Mouse (Mus musculus) liver, embryonic 14.5 days (tissue): Measurements from ENCODE around the gene Ngb. TPM values are rescaled to one million over a fixed set of nuclear protein-coding genes. Genes with fewer than 3 reads are reported as not detected.
A peak's percentile ranks its signal among the peaks of the same experiment; 100 is the strongest.

Source experiments
- ATAC-seq: fragments of 200-750 bp; cut with Nextera tagmentation; 2 replicates; pipeline ENCODE4 v1.8.0; 2017; ENCODE audit warnings: moderate number of reproducible peaks, mild to moderate bottlenecking, moderate library complexity; ENCODE audit not compliant: insufficient read depth
- DNase-seq, 3 experiments: peaks; one replicate each; pipeline ENCODE4 v3.0.0-alpha.2; 2012 to 2013; ENCODE audit warnings: low read depth in 3 of 3, low spot score in 3 of 3
- H3K27ac ChIP-seq: fragments of 300-500 bp; sonication (generic); 2 replicates; pipeline ENCODE4 v1.5.1; 2014; ENCODE audit warnings: moderate library complexity, mild to moderate bottlenecking, control low read depth, inconsistent platforms
- H3K27me3 ChIP-seq: fragments of 300-500 bp; sonication (generic); 2 replicates; pipeline ENCODE4 v1.6.1; 2014; ENCODE audit warnings: mild to moderate bottlenecking, low read length, moderate library complexity; ENCODE audit not compliant: control insufficient read depth, insufficient read depth
- H3K36me3 ChIP-seq: fragments of 300-500 bp; sonication (generic); replicated peaks from 2 replicates; pipeline ENCODE4 v1.6.1; 2014; ENCODE audit warnings: low read depth; ENCODE audit not compliant: control insufficient read depth, insufficient read depth
- H3K4me1 ChIP-seq, 2 experiments: fragments of 200-500 bp in 1 of 2; fragments of 300-500 bp in 1 of 2; sonication (generic) in 1 of 2; replicated peaks; 2 replicates each; pipeline ENCODE4 v1.6.1; 2012 to 2014; ENCODE audit warnings: antibody characterized with exemption in 1 of 2, inconsistent platforms in 1 of 2, low read length in 1 of 2; ENCODE audit not compliant: control insufficient read depth in 2 of 2, insufficient read depth in 2 of 2
- H3K4me2 ChIP-seq: fragments of 300-500 bp; sonication (generic); 2 replicates; pipeline ENCODE4 v1.6.1; 2014; ENCODE audit warnings: low read depth, mild to moderate bottlenecking, control low read depth, moderate library complexity
- H3K4me3 ChIP-seq, 2 experiments: fragments of 200-500 bp in 1 of 2; fragments of 300-500 bp in 1 of 2; sonication (generic) in 1 of 2; 2 replicates each; pipeline ENCODE4 v1.5.1; 2012 to 2014; ENCODE audit warnings: low read depth in 2 of 2, low read length in 2 of 2, mild to moderate bottlenecking in 2 of 2, control low read depth in 1 of 2, inconsistent platforms in 1 of 2, moderate library complexity in 1 of 2; ENCODE audit not compliant: insufficient read depth in 1 of 2
- H3K9ac ChIP-seq: fragments of 300-500 bp; sonication (generic); replicated peaks from 2 replicates; pipeline ENCODE4 v1.6.1; 2014; ENCODE audit warnings: mild to moderate bottlenecking, control low read depth, moderate library complexity
- H3K9me3 ChIP-seq: fragments of 300-500 bp; sonication (generic); 2 replicates; pipeline ENCODE4 v1.6.1; 2016; ENCODE audit warnings: low read length, mixed read lengths; ENCODE audit not compliant: control insufficient read depth
- CTCF ChIP-seq: IDR thresholded peaks from 2 replicates; pipeline ENCODE4 v1.5.1; 2016; ENCODE audit warnings: antibody characterized with exemption, low read depth, control low read depth
- EP300 ChIP-seq: IDR thresholded peaks from 2 replicates; pipeline ENCODE4 v1.6.1; 2016; ENCODE audit warnings: antibody characterized with exemption, low read depth
- WGBS: fragments of 180-500 bp; shearing (Covaris S2); extraction: QIAGEN DNeasy Blood & Tissue Kit; methylation state at CpG from one replicate; pipeline ENCODE4 v1.1.7; 2014; ENCODE audit not compliant: insufficient replicate concordance; 5-methylcytosine and 5-hydroxymethylcytosine counted together
- polyA plus RNA-seq, 2 experiments: library from polyadenylated mRNA; depleted of rRNA in 1 of 2; stranded (reverse) in 1 of 2; unstranded in 1 of 2; fragments of >200 nt; fragmentation: Nextera tagmentation in 1 of 2; extraction: Ambion mirVana in 1 of 2; gene quantifications; 2 replicates each; pipeline versions ENCODE4 v1.2.1 to v1.2.3; 2012 to 2014

Ngb gene
- polyA plus RNA-seq, 2 experiments = 0.04 to 0.11 TPM

DNA sequence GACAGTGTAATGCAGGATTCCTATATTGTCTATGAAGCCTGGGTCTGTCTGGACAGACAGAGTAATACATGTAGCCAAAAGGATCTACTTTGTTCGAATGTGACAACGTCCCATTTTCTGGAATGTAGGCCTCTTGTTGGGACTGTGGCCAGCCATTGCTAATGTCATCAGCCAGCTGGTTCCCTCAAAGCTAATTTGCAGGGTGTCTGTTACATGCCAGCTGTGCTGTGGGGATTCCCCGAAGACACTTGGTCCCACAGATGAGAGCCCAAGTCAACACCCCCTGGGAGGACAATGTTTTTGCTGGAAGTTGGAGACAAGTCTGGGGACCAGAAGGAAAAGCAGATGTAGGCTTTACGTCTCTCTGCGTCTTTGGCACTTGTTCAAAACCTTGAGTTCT, 35.9 kb downstream of the Ngb start:
- no peak for TF ChIP-seq CTCF
- no peak for TF ChIP-seq EP300
- 65% methylated on average over 5 of the region's 5 CpGs for WGBS
- no peak overlapping the region for H3K4me3 ChIP-seq
- no peak for DNase-seq
- no peak overlapping the region for H3K4me2 ChIP-seq
- no peaks in the 10 kb centered on the region for H3K36me3 ChIP-seq
- H3K27ac ChIP-seq = no peak overlapping the region
- no peaks in the 10 kb centered on the region for H3K9me3 ChIP-seq
- no peak for ATAC-seq
- no peaks in the 10 kb centered on the region for H3K4me1 ChIP-seq
- H3K9ac ChIP-seq = no peak overlapping the region
- H3K27me3 ChIP-seq = no peaks in the 10 kb centered on the region

DNA sequence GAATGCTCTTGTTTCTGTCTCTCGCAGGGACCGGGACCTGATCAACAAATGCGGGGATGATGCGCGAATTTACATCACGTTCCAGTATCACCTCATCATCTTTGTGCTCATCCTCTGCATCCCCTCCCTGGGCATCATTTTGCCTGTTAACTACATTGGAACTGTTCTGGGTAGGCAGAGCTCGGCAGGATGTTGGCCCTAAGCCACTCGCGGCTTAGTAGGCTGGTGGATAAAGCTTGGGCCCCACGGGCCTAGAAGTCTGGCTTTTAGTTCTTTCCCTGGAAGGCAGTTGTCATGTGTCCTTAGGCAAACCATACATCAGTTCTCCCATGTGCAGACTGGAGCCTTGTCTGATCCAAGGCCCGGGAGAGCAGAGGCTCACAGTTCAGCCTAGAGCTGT, 36.9 kb downstream of the Ngb start:
- DNase-seq = no peak
- H3K27ac ChIP-seq = no peak overlapping the region
- H3K9me3 ChIP-seq = no peaks in the 10 kb centered on the region
- H3K4me3 ChIP-seq = no peak overlapping the region
- no peak overlapping the region for H3K9ac ChIP-seq
- no peaks in the 10 kb centered on the region for H3K36me3 ChIP-seq
- WGBS = 70% methylated on average over 11 of the region's 11 CpGs
- no peaks in the 10 kb centered on the region for H3K27me3 ChIP-seq
- TF ChIP-seq EP300 (no peak), CTCF (no peak)
- H3K4me2 ChIP-seq = no peak overlapping the region
- no peak for ATAC-seq
- H3K4me1 ChIP-seq = no peaks in the 10 kb centered on the region

- Histone ChIP-seq H3K4me1 (no peaks in the 10 kb centered on the region), H3K27me3 (no peaks in the 10 kb centered on the region), H3K9me3 (no peaks in the 10 kb centered on the region), H3K9ac (no peak overlapping the region), H3K27ac (no peak overlapping the region), H3K36me3 (no peaks in the 10 kb centered on the region), H3K4me3 (no peak overlapping the region), H3K4me2 (no peak overlapping the region)
- DNase-seq (no peak), ATAC-seq (no peak)
- 51% methylated on average over 17 of the region's 17 CpGs for WGBS
- TF ChIP-seq EP300 (no peak), CTCF (no peak)
Measured at GRCm38 (mm10) chr12:87057066-87057465, 45.3 kb downstream of the Ngb start.

- H3K36me3 ChIP-seq = no peaks in the 10 kb centered on the region
- no peak overlapping the region for H3K4me2 ChIP-seq
- TF ChIP-seq CTCF (no peak), EP300 (no peak)
- H3K4me3 ChIP-seq = no peak overlapping the region
- no peaks in the 10 kb centered on the region for H3K9me3 ChIP-seq
- no peak overlapping the region for H3K27ac ChIP-seq
- ATAC-seq = no peak
- 47% methylated on average over 7 of the region's 7 CpGs for WGBS
- H3K4me1 ChIP-seq = no peaks in the 10 kb centered on the region
- H3K27me3 ChIP-seq = no peaks in the 10 kb centered on the region
- no peak for DNase-seq
- H3K9ac ChIP-seq = no peak overlapping the region
Measured at GRCm38 (mm10) chr12:87054873-87055272, 47.5 kb downstream of the Ngb start.

GRCm38 (mm10) chr12:87052661-87053321, 49.5 kb downstream of the Ngb start:
- WGBS = 15% methylated on average over 16 of the region's 16 CpGs
- no peaks in the 10 kb centered on the region for H3K36me3 ChIP-seq
- H3K9me3 ChIP-seq = no peaks in the 10 kb centered on the region
- no peaks in the 10 kb centered on the region for H3K27me3 ChIP-seq
- H3K4me1 ChIP-seq = no peaks in the 10 kb centered on the region
- peak; percentile 17 to 29 (median 22) for DNase-seq
- TF ChIP-seq EP300 (no peak), CTCF (peak; percentile 93)
- H3K4me2 ChIP-seq = no peak overlapping the region
- ATAC-seq = no peak
- H3K4me3 ChIP-seq = no peak overlapping the region
- no peak overlapping the region for H3K9ac ChIP-seq
- H3K27ac ChIP-seq = no peak overlapping the region
